Mouse (Mus musculus) lung, postnatal 10 days (tissue): Measurements from ENCODE around the gene Rhog.

Experiments
- DNase-seq: peaks from one replicate; pipeline ENCODE4 v3.0.0; 2021

Gene Rhog

DNA sequence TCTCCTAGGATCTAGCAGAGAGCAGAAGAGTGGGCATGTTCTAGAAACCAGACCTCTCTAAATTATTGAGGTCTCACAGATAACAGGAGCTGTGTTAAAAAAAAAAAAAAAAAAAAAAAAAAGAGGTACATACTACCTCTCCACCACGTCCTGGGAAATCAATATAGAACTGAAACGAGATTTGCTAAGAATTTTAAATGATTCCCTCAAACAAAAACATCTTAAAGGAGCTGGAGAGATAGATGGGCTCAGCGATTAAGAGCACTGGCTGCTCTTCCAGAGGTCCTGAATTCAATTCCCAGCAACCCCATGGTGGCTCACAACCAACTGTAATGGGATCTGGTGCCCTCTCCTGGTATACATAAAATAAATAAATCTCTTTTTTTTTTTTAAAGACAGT is 44.8 kb downstream of the Rhog start:
- DNase-seq: no peak

DNA sequence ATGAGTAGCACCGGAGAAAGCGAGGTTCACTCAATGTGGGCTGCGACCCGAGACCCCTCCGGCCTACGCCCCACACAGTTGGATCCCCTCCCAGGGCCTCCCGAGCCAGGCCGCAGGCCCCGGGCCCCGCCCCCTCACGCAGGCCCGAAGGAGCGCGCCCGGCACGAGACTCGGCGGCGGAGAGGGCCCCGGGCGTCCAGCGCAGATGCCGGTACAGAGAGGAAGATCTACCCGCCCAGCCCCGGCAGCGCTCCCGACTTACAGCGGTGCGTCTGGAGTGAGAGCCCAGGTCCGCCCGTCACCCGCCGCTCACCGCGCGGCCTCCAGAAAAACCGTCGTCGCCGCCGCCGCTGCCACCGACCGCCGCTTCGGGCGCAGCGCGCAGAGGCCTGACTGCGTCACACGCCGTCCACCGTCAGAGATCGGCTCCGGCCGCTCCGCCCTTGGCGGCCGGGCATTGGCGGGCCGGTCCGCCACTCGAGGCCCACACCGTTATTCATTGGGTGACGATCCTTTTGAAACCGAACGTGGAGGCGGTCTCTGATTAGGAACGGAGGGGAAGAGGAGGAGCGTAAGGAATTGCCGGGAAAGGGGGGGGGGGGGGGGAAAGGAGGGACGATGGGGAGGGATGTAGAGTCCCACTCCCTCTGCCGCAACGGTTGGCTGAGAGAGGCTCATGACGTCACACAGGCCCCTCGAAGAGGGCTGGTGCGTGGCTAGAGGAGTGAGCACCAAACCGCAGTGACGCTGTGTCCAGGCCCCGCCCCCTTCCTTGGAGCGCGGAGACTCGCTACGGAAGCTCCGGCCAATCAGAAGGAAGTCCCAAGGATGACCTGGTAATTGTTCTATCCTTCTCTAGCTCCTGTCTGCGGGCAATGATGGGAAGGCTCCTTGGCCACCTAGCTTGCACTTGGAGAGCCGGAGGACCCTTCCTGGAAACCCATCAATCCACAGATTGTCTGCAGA is 45.8 kb downstream of the Rhog start, which contains the start of the genes Nup98 and Pgap2:
TSS of gene Nup98 (minus strand) at position 421 of the 966 bp plus-strand sequence.
TSS of gene Pgap2 (plus strand) at position 453 of the 966 bp plus-strand sequence.
- peak; percentile 100 for DNase-seq

DNA sequence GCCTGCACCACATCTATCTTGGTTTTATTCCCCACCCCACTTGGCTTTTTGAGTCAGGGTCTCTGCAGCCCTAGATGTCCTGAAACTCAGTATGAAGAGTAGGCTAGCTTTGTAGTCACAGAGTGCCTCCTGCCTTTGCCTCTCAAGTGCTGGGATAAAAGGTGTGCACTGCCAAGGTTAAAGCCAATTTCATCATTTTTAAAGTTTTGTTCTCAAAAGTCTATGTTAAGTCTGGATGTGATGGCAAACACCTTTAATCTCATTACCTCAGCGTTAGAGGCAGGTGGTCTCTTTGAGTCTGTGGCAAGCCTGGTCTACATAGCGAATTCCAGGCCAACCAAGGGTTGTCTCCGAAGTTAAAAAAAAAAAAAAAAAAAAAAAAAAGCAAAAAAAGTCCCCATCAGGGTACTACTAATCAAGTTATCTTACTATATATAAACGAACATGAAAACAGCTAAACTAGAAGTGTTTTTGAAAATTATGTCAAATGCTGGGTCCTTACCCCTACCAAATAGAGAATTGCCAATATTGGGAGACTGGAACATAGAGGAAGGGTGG is 47.0 kb downstream of the Rhog start:
- DNase-seq: no peak

DNA sequence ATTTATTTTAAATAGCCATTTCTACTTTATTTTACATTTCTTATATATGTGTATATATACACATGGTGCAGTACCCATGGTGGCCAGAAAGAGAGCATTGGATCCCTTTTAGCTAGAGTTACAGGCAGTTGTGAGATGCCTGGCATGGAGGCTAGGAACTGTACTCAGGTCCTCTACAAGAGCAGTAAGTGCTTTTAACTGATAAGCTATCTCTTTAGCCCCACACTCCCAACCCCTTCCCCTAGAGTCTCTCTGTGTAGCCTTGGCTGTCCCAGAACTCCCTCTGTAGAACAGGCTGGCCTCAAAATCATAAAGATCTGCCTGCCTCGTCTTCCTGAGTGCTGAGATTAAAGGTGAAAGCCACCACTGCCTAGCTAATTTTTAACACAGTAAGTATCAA is 50.2 kb downstream of the Rhog start:
- no peak for DNase-seq

DNA sequence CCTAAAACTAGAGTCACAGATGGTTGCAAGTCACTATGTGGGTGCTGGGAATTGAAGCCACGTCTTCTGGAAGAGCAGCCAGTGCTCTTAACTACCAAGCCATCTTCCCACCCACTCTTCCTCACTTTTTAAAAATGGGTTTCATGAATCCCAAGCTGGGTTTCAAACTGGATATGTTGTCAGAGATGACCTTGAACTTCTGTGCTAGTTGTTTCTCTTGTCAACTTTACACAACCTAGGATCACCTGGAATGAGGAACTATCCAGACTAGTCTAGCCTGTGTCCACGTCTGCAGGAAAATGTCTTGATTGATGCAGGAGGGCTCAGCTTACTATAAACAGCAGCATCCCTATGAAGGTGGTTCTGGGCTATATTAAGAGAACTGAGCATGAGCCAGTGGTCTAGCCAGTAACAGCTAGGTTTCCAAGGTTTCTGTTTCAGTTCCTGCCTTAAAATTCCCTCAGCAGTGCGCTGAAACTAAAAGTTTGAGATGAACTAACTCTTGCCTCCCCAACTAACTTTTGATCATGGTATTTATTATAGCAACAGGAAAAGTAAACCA is 51.5 kb downstream of the Rhog start:
- DNase-seq: no peak

DNA sequence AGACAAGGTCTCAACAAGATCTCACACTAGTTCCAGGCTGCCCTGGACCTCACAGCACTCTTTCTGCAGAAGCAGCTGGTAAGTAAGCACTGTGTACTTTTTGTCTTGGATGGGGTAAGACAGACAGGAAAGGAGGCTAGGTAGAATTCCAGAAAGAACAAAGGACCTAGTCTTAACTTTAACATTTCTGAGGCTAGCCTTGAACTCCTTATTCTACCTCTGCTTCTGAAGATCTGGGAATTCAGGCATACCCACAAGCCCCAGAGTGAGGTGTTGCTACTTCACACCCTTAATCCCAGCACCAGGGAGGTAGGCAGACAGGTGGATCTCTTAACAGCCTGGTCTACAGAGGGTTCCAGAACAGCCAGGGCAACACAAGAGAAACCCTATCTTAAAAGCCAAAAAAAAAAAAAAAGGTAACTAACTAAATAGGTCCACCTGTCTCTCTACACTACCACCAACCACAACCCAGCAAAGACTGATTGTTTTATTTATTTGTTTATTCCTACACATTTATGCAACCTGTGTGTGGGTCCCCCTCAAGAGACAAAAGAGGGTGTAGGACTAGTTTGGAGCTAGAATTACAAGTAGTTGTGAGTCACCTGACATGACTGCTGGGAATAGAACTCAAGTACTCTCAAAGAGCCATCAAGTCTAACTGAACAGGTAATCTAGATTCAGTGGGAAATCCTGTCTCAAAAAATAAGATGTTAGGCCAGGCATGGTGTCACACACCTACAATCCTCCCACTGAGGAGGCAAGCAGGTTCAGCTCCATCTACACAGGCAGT is 54.7 kb downstream of the Rhog start:
- DNase-seq: no peak

DNA sequence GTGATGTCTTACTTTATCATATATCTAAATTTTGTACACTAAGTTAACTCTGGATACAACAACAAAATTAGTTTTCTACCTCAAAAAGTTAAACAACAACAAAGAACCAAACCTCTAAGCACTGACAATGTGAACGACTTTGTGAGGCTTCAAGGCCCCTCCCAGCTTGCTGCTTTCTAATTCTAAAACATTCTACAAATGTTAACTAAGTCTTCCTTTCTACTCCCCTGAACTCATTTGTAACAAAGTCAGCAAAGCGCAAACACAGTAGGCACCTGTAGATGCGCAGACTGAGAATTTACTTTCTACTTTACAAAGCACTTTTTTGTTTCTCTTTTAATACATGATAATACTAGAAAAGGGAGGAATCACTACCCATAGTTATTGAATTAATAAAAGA is 55.3 kb downstream of the Rhog start:
- DNase-seq: no peak

DNA sequence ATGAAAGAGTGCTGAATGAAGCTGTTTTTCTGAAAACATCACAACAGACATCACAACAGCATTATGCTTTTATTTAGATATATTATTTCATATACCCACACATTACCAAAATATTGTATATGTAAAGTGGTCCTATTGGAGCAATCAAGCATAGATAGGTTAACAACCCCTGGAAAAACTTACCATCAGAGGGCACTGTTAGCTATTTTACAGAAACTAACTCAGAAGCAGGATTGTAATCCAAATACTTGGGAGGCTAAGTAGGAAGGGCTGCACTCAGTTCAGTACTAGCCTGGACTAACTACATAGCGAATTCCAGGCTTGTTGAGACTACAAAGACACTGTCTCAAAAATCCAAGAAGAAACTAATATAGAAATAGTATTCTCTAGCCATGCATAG is 63.5 kb downstream of the Rhog start:
- peak; percentile 19 for DNase-seq
